Mouse (Mus musculus): ENCODE measurements at regions not wholly inside any gene's neighbourhood (a gene's known extent, or its start where the extent isn't known, plus 50 kb on each side); places are given as distances from the start of the nearest gene placed in this dataset.

DNA sequence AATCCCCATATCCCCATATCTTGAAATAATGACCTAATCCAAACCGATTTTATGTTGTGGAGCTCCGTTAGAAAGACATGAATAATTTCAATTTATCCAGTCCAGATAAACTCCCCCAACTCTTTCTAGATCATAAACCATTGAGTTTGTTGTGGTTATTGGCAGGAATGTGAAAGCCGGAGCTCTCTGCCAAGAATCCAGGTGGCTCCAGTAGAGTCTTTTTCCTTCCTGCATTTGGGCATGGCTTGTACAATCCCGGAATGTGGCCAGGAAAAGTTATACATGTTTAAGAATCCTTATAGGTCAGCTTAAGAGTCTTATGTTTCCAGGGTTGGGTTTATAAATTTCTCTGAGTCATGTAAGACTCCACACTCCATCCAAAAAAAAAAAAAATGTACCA, 1272.8 kb downstream of the Efna5 start:
- 50% methylated on average over 4 of the region's 4 CpGs for WGBS
- no peaks in the 10 kb centered on the region for H3K27me3 ChIP-seq (ENCODE audit: insufficient read depth, low read length)
- H3K27ac ChIP-seq, result no peak overlapping the region
- no peaks in the 10 kb centered on the region for H3K36me3 ChIP-seq (ENCODE audit: insufficient read depth, low read length)
- H3K9ac ChIP-seq (ENCODE audit: low read depth, low read length), result no peak overlapping the region
- no peak overlapping the region for H3K4me3 ChIP-seq (replicated peaks; ENCODE audit: low read depth, low read length)
- H3K4me2 ChIP-seq (ENCODE audit: low read length), result no peak overlapping the region
- H3K9me3 ChIP-seq (replicated peaks; ENCODE audit: low read length), result no peaks in the 10 kb centered on the region
- no peak for TF ChIP-seq CTCF (IDR thresholded peaks at IDR 0.05; ENCODE audit: low read depth)
- no peaks in the 10 kb centered on the region for H3K4me1 ChIP-seq (replicated peaks; ENCODE audit: insufficient read depth, low read length)
- ATAC-seq (replicated peaks; ENCODE audit: low FRiP score, low read depth) (no peak), DNase-seq (ENCODE audit: low spot score) (no peak)

- Histone ChIP-seq H3K27me3 (ENCODE audit: insufficient read depth, low read length) (no peaks in the 10 kb centered on the region), H3K36me3 (ENCODE audit: insufficient read depth, low read length) (no peaks in the 10 kb centered on the region), H3K27ac (no peak overlapping the region), H3K4me2 (ENCODE audit: low read length) (no peak overlapping the region), H3K4me3 (replicated peaks; ENCODE audit: low read depth, low read length) (no peak overlapping the region), H3K9ac (ENCODE audit: low read depth, low read length) (no peak overlapping the region), H3K9me3 (replicated peaks; ENCODE audit: low read length) (no peaks in the 10 kb centered on the region), H3K4me1 (replicated peaks; ENCODE audit: insufficient read depth, low read length) (no peaks in the 10 kb centered on the region)
- DNase-seq (ENCODE audit: low spot score) (no peak), ATAC-seq (replicated peaks; ENCODE audit: low FRiP score, low read depth) (no peak)
- no peak for TF ChIP-seq CTCF (IDR thresholded peaks at IDR 0.05; ENCODE audit: low read depth)
- WGBS, result 86% methylated on average over 14 of the region's 14 CpGs
Observed at GRCm38 (mm10) chr17:61606729-61607481, 1274.2 kb downstream of the Efna5 start.

GRCm38 (mm10) chr17:61604246-61604645, 1276.9 kb downstream of the Efna5 start:
- no peak overlapping the region for H3K4me2 ChIP-seq (ENCODE audit: low read length)
- H3K36me3 ChIP-seq (ENCODE audit: insufficient read depth, low read length), result no peaks in the 10 kb centered on the region
- no peak overlapping the region for H3K9ac ChIP-seq (ENCODE audit: low read depth, low read length)
- no peak overlapping the region for H3K4me3 ChIP-seq (replicated peaks; ENCODE audit: low read depth, low read length)
- H3K9me3 ChIP-seq (replicated peaks; ENCODE audit: low read length), result no peaks in the 10 kb centered on the region
- WGBS, result 85% methylated on average over 5 of the region's 5 CpGs
- DNase-seq (ENCODE audit: low spot score) (no peak), ATAC-seq (replicated peaks; ENCODE audit: low FRiP score, low read depth) (no peak)
- H3K4me1 ChIP-seq (replicated peaks; ENCODE audit: insufficient read depth, low read length), result no peaks in the 10 kb centered on the region
- no peaks in the 10 kb centered on the region for H3K27me3 ChIP-seq (ENCODE audit: insufficient read depth, low read length)
- no peak for TF ChIP-seq CTCF (IDR thresholded peaks at IDR 0.05; ENCODE audit: low read depth)
- no peak overlapping the region for H3K27ac ChIP-seq

DNA sequence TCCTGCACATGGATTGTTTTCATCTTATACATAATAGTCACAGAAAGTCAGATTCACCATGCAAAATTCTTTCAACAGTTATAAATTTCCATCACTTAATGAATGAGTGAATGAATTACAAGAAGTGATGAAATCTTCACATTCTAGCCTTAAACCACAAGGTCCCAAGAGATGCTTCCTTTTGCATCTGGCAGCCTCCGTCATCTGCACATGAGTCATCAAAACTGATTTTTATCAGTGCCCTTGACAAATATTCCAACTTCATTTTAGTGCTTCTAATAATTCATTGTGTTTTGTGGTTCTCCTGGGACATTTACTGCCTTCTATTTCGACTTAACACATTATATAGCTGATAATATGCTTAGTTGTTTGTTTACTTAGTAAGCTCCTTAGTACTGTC, 1291.9 kb downstream of the Efna5 start:
- DNase-seq (ENCODE audit: low spot score), result peak; percentile 74
- H3K4me3 ChIP-seq (replicated peaks; ENCODE audit: low read depth, low read length), result no peak overlapping the region
- H3K27ac ChIP-seq, result no peak overlapping the region
- no peak overlapping the region for H3K4me2 ChIP-seq (ENCODE audit: low read length)
- WGBS, result 43% methylated on average over 2 of the region's 2 CpGs
- H3K36me3 ChIP-seq (ENCODE audit: insufficient read depth, low read length), result no peaks in the 10 kb centered on the region
- no peaks in the 10 kb centered on the region for H3K9me3 ChIP-seq (replicated peaks; ENCODE audit: low read length)
- no peak for TF ChIP-seq CTCF (IDR thresholded peaks at IDR 0.05; ENCODE audit: low read depth)
- no peaks in the 10 kb centered on the region for H3K27me3 ChIP-seq (ENCODE audit: insufficient read depth, low read length)
- H3K4me1 ChIP-seq (replicated peaks; ENCODE audit: insufficient read depth, low read length), result no peaks in the 10 kb centered on the region
- no peak for ATAC-seq (replicated peaks; ENCODE audit: low FRiP score, low read depth)
- H3K9ac ChIP-seq (ENCODE audit: low read depth, low read length), result no peak overlapping the region

DNA sequence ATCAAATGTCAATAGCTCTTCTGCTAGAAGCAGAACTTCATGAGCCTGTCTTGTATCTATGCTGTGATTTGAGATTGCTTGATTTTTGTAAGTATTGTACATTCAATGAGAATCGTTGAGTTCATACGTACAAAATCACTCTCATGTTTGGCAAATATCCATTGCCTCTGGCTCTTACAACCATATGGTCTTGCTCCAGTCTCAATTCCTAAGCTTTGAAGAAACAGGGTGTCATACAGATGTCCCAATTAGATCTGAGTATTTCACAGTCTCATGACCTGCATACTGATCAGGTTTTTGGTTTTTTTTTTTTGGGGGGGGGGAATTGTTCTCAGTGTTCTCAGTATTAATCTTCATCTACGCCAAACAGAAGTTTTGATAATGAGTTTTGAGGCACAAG, 1302.2 kb downstream of the Efna5 start:
- Histone ChIP-seq H3K9me3 (replicated peaks; ENCODE audit: low read length) (no peaks in the 10 kb centered on the region), H3K36me3 (ENCODE audit: insufficient read depth, low read length) (no peaks in the 10 kb centered on the region), H3K4me3 (replicated peaks; ENCODE audit: low read depth, low read length) (no peak overlapping the region), H3K9ac (ENCODE audit: low read depth, low read length) (no peak overlapping the region), H3K4me1 (replicated peaks; ENCODE audit: insufficient read depth, low read length) (no peaks in the 10 kb centered on the region), H3K27ac (no peak overlapping the region), H3K27me3 (ENCODE audit: insufficient read depth, low read length) (no peaks in the 10 kb centered on the region), H3K4me2 (ENCODE audit: low read length) (no peak overlapping the region)
- no peak for DNase-seq (ENCODE audit: low spot score)
- no peak for ATAC-seq (replicated peaks; ENCODE audit: low FRiP score, low read depth)
- TF ChIP-seq CTCF (IDR thresholded peaks at IDR 0.05; ENCODE audit: low read depth), result no peak
- 81% methylated on average over 3 of the region's 3 CpGs for WGBS

GRCm38 (mm10) chr17:61570933-61571332, 1310.2 kb downstream of the Efna5 start:
- no peaks in the 10 kb centered on the region for H3K27me3 ChIP-seq (ENCODE audit: insufficient read depth, low read length)
- ATAC-seq (replicated peaks; ENCODE audit: low FRiP score, low read depth), result no peak

More at GRCm38 (mm10) chr17:61570933-61571332, 1310.2 kb downstream of the Efna5 start:
- no peak overlapping the region for H3K9ac ChIP-seq (ENCODE audit: low read depth, low read length)
- no peaks in the 10 kb centered on the region for H3K9me3 ChIP-seq (replicated peaks; ENCODE audit: low read length)
- H3K4me1 ChIP-seq (replicated peaks; ENCODE audit: insufficient read depth, low read length), result no peaks in the 10 kb centered on the region
- 76% methylated on average over 3 of the region's 3 CpGs for WGBS
- no peak overlapping the region for H3K27ac ChIP-seq
- no peak overlapping the region for H3K4me3 ChIP-seq (replicated peaks; ENCODE audit: low read depth, low read length)
- DNase-seq (ENCODE audit: low spot score), result no peak
- H3K36me3 ChIP-seq (ENCODE audit: insufficient read depth, low read length), result no peaks in the 10 kb centered on the region
- TF ChIP-seq CTCF (IDR thresholded peaks at IDR 0.05; ENCODE audit: low read depth), result no peak
- H3K4me2 ChIP-seq (ENCODE audit: low read length), result no peak overlapping the region
